Mouse (Mus musculus): ENCODE measurements around the gene Cdhr5.
"Not testable (repeated sequence)": the region's sequence is repeated elsewhere in the genome, so short reads cannot be mapped to it uniquely, and the experiment has no call there.

The Cdhr5 gene

GRCm38 (mm10) chr7:141277701-141278678 lies 1.4 kb upstream of the Cdhr5 start:
- no peak for DNase-seq (ENCODE audit: low spot score in 2 of 2)

- DNase-seq (ENCODE audit: low spot score in 2 of 2) = no peak
Observed at GRCm38 (mm10) chr7:141275356-141275755, 1.2 kb downstream of the Cdhr5 start.

GRCm38 (mm10) chr7:141270631-141271030 lies 6.0 kb downstream of the Cdhr5 start:
- no peak for DNase-seq (ENCODE audit: low spot score in 2 of 2)

GRCm38 (mm10) chr7:141269273-141269545 lies 7.4 kb downstream of the Cdhr5 start:
- no peak for DNase-seq (ENCODE audit: low spot score in 2 of 2)

- peak; percentile 31 to 50 for DNase-seq (ENCODE audit: low spot score in 2 of 2)
Observed at GRCm38 (mm10) chr7:141268466-141269272, 7.9 kb downstream of the Cdhr5 start.

- peak; percentile 80 to 84 for DNase-seq (ENCODE audit: low spot score in 2 of 2)
Observed at GRCm38 (mm10) chr7:141265739-141266561, 10.6 kb downstream of the Cdhr5 start, which contains the start of gene Irf7. TSS of gene Irf7 (minus strand) at chr7:141266481.

- DNase-seq (ENCODE audit: low spot score in 2 of 2) = peak in 1 of 2 experiments; percentile 35
Observed at GRCm38 (mm10) chr7:141265411-141265738, 11.2 kb downstream of the Cdhr5 start.

- DNase-seq (ENCODE audit: low spot score in 2 of 2) = peak; percentile 66 to 69
Observed at GRCm38 (mm10) chr7:141264761-141265410, 11.7 kb downstream of the Cdhr5 start.

GRCm38 (mm10) chr7:141264041-141264700 lies 12.4 kb downstream of the Cdhr5 start:
- no peak for DNase-seq (ENCODE audit: low spot score in 2 of 2)

GRCm38 (mm10) chr7:141263640-141264039 lies 12.9 kb downstream of the Cdhr5 start:
- no peak for DNase-seq (ENCODE audit: low spot score in 2 of 2)

GRCm38 (mm10) chr7:141261480-141261879 lies 15.1 kb downstream of the Cdhr5 start:
- no peak for DNase-seq (ENCODE audit: low spot score in 2 of 2)

- DNase-seq (ENCODE audit: low spot score in 2 of 2) = no peak
Observed at GRCm38 (mm10) chr7:141256159-141256558, 20.4 kb downstream of the Cdhr5 start.

GRCm38 (mm10) chr7:141250486-141250885 lies 26.1 kb downstream of the Cdhr5 start:
- not testable (repeated sequence) for DNase-seq (ENCODE audit: low spot score in 2 of 2)

GRCm38 (mm10) chr7:141231551-141231950 lies 45.0 kb downstream of the Cdhr5 start:
- DNase-seq (ENCODE audit: low spot score in 2 of 2) = no peak

GRCm38 (mm10) chr7:141231111-141231510 lies 45.5 kb downstream of the Cdhr5 start:
- no peak for DNase-seq (ENCODE audit: low spot score in 2 of 2)

GRCm38 (mm10) chr7:141230570-141230969 lies 46.0 kb downstream of the Cdhr5 start:
- no peak for DNase-seq (ENCODE audit: low spot score in 2 of 2)

- DNase-seq (ENCODE audit: low spot score in 2 of 2) = no peak
Observed at GRCm38 (mm10) chr7:141229702-141230101, 46.9 kb downstream of the Cdhr5 start.

GRCm38 (mm10) chr7:141228279-141229067 lies 48.1 kb downstream of the Cdhr5 start, which contains the start of gene Phrf1:
TSS of gene Phrf1 (plus strand) at chr7:141228784.
- DNase-seq (ENCODE audit: low spot score in 2 of 2) = peak; percentile 83 to 85

- no peak for DNase-seq (ENCODE audit: low spot score in 2 of 2)
Observed at GRCm38 (mm10) chr7:141227796-141228195, 48.8 kb downstream of the Cdhr5 start.

- DNase-seq (ENCODE audit: low spot score in 2 of 2) = no peak
Observed at GRCm38 (mm10) chr7:141226535-141226934, 50.1 kb downstream of the Cdhr5 start.

All from spleen, postnatal 36 days (tissue).